Mouse (Mus musculus) heart, postnatal 0 days (tissue): ENCODE measurements around the gene Fbf1.

Experiments
- CTCF ChIP-seq: IDR thresholded peaks from 2 replicates; pipeline ENCODE4 v1.5.1; 2016; ENCODE audit warnings: antibody characterized with exemption, control low read depth, low read depth
- EP300 ChIP-seq: IDR thresholded peaks from 2 replicates; pipeline ENCODE4 v1.6.1; 2016; ENCODE audit warnings: antibody characterized with exemption, low read depth

DNA sequence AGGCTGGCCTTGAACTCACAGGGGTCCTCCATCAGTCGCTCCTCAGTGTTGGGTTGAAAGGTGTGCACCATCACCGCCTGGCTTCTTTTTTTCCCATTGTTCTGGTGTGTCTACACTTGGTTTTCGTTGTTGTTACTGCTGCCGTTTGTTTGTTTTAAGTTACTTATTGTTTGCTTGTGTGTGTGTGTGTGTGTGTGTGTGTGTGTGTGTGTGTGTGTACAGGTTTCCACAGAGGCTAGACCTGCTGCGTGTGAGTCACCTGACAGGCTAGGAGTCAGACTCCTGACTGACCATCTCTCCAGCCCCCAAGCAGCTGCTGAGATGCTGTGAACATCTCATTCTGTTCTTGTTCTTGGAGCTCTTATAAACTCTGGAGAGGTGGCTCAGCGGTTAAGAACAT, 44.9 kb upstream of the Fbf1 start:
- TF ChIP-seq EP300 (no peak), CTCF (no peak)
